Mouse (Mus musculus) embryonic facial prominence, embryonic 15.5 days (tissue): Measurements from ENCODE around the gene Pus7l. TPM values are rescaled to one million over a fixed set of nuclear protein-coding genes. Genes with fewer than 3 reads are reported as not detected.

Source experiments
- ATAC-seq: fragments of 200-750 bp; cut with Nextera tagmentation; 2 replicates; pipeline ENCODE4 v1.8.0; 2017; ENCODE audit warnings: low read depth, moderate TSS enrichment; ENCODE audit not compliant: insufficient number of reproducible peaks, low FRiP score, low TSS enrichment
- H3K27ac ChIP-seq: fragments of 300-500 bp; sonication (generic); replicated peaks from 2 replicates; pipeline ENCODE4 v1.5.1; 2015; ENCODE audit warnings: mild to moderate bottlenecking, inconsistent platforms
- H3K27me3 ChIP-seq: fragments of 300-500 bp; sonication (generic); 2 replicates; pipeline ENCODE4 v1.6.1; 2015; ENCODE audit warnings: inconsistent platforms
- H3K36me3 ChIP-seq: fragments of 300-500 bp; sonication (generic); 2 replicates; pipeline ENCODE4 v1.6.1; 2015; ENCODE audit warnings: mild to moderate bottlenecking, inconsistent platforms
- H3K4me1 ChIP-seq: fragments of 300-500 bp; sonication (generic); 2 replicates; pipeline ENCODE4 v1.6.1; 2015; ENCODE audit warnings: inconsistent platforms
- H3K4me2 ChIP-seq: fragments of 300-500 bp; sonication (generic); replicated peaks from 2 replicates; pipeline ENCODE4 v1.6.1; 2015; ENCODE audit warnings: mild to moderate bottlenecking, inconsistent platforms
- H3K4me3 ChIP-seq: fragments of 300-500 bp; sonication (generic); replicated peaks from 2 replicates; pipeline ENCODE4 v1.5.1; 2015; ENCODE audit warnings: mild to moderate bottlenecking, inconsistent platforms
- H3K9ac ChIP-seq: fragments of 300-500 bp; sonication (generic); 2 replicates; pipeline ENCODE4 v1.6.1; 2015; ENCODE audit warnings: inconsistent platforms
- H3K9me3 ChIP-seq: fragments of 300-500 bp; sonication (generic); replicated peaks from 2 replicates; pipeline ENCODE4 v1.6.1; 2016; ENCODE audit warnings: inconsistent platforms
- WGBS: fragments of 180-500 bp; shearing (Covaris S2); methylation state at CpG from one replicate; pipeline ENCODE4 v1.1.7; 2015; 5-methylcytosine and 5-hydroxymethylcytosine counted together
- polyA plus RNA-seq: library from polyadenylated mRNA; unstranded; fragments of >200 nt; fragmentation: Nextera tagmentation; extraction: Ambion mirVana; gene quantifications from 2 replicates; pipeline ENCODE4 v1.2.1, GENCODE M21; 2015

Pus7l gene
- 8.7 and 8.9 TPM in 2 replicates for polyA plus RNA-seq

GRCm38 (mm10) chr15:94543409-94544051 lies at the start of gene Pus7l, which contains the start of gene Irak4:
Gene Pus7l, minus strand, starts transcription at chr15:94543547.
Gene Irak4, plus strand, starts transcription at chr15:94543643.
- WGBS = under 1% methylated on average over 45 of the region's 45 CpGs
- ATAC-seq = peak; percentile 97
- Histone ChIP-seq H3K27ac (peak within 1 kb of the TSS; percentile 79), H3K9ac (peak within 1 kb of the TSS; percentile 59), H3K36me3 (no peaks in the 10 kb centered on the region), H3K4me1 (0 out of 2 replicates have a peak, but pooled peaks cover 5% of the 10 kb centered on the region), H3K4me2 (peak within 1 kb of the TSS; percentile 80), H3K27me3 (no peaks in the 10 kb centered on the region), H3K9me3 (no peaks in the 10 kb centered on the region), H3K4me3 (peak within 1 kb of the TSS; percentile 93)

GRCm38 (mm10) chr15:94591356-94591755 lies 48.0 kb upstream of the Pus7l start:
- Histone ChIP-seq H3K4me1 (peaks cover 4% of the 10 kb centered on the region; the same call in 1 of the 2 replicates), H3K9ac (no peak overlapping the region), H3K36me3 (0 out of 2 replicates have a peak, but pooled peaks cover under 1% of the 10 kb centered on the region), H3K4me2 (no peak overlapping the region), H3K27me3 (no peaks in the 10 kb centered on the region), H3K4me3 (no peak overlapping the region), H3K27ac (peak overlapping the region; percentile 17; the same call in 1 of the 2 replicates), H3K9me3 (no peaks in the 10 kb centered on the region)
- no peak for ATAC-seq
- 75% methylated on average over 4 of the region's 4 CpGs for WGBS

DNA sequence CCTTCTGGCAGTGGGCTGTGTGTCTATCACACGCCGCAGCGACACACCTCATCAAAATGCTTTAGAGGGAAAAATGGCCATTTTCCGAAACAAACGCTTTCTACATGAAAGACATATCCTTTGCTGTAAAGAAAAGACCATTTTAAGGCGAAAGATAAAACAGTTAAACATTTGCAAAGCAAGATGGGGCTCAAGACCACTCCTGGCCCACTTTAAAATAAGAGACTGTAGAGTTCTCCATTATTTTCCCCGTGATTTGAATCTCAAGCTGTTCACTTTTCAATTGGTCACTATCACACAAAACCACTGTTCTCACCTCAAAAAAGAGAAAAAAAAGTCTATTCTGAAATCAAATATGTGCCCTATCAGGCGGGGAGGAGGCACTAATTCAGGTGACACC lies 46.7 kb upstream of the Pus7l start:
- 0 out of 2 replicates have a peak, but pooled peaks cover 3% of the 10 kb centered on the region for H3K36me3 ChIP-seq
- H3K4me1 ChIP-seq = peaks cover 4% of the 10 kb centered on the region; the same call in 1 of the 2 replicates
- H3K9me3 ChIP-seq = no peaks in the 10 kb centered on the region
- no peak for ATAC-seq
- no peaks in the 10 kb centered on the region for H3K27me3 ChIP-seq
- H3K4me3 ChIP-seq = peak overlapping the region; percentile 98
- peak overlapping the region; percentile 58; the same call in 1 of the 2 replicates for H3K27ac ChIP-seq
- no peak overlapping the region for H3K9ac ChIP-seq
- peak overlapping the region; percentile 50 for H3K4me2 ChIP-seq
- 13% methylated on average over 8 of the region's 8 CpGs for WGBS

DNA sequence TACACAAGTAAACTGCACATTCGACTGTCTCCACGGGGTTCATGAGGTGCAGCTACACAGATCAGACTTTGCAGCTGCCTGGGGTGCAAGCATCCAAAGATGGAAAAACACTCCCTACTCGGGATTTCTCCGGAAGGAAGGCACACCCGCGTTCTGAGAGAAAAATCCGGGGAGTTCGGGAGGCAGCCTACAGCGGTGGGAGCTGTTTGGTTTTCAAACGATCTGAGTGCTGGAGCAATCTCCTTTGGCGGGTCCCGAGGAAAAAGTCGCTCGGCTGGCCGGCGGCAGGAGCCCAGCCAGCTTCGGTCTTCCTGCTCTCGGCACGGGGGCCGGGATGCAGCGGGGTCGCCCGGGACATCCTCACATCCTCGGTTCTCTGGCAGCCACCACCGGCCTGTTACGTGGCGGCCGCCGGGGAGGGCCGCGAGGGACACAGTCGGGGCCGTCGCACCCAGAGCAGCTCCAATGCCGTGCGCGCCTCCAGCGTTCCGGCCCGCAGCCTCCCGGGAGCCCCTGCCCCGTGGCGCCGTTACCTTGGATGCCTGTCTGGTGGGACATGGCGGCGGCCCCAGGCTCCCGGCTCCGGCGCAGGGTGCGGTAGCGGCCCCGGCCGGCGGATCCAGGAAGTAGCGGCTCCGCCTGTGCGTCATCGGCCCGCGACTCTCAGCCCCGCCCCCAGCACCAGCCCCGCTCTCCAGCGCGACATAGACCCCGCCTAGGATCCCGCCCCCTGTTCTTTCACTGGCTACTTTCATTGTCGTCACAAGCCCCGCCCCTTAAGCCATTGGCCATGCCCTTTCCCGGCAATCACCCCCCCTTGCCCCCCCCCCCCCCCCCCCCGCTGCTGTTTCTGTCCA lies 46.1 kb upstream of the Pus7l start, which contains the start of gene Twf1:
Gene Twf1, minus strand, starts transcription at position 671 of the 857 bp plus-strand sequence.
- Histone ChIP-seq H3K27me3 (no peaks in the 10 kb centered on the region), H3K4me3 (peak within 1 kb of the TSS; percentile 98), H3K27ac (peak within 1 kb of the TSS; percentile 79), H3K4me1 (peaks cover 4% of the 10 kb centered on the region; the same call in 1 of the 2 replicates), H3K9ac (peak within 1 kb of the TSS; percentile 95), H3K36me3 (peaks cover 9% of the 10 kb centered on the region; the same call in 1 of the 2 replicates), H3K4me2 (peak within 1 kb of the TSS; percentile 63), H3K9me3 (no peaks in the 10 kb centered on the region)
- WGBS = under 1% methylated on average over 69 of the region's 70 CpGs
- peak; percentile 98 for ATAC-seq

GRCm38 (mm10) chr15:94587826-94588715 lies 44.7 kb upstream of the Pus7l start:
- ATAC-seq = no peak
- Histone ChIP-seq H3K4me3 (peak overlapping the region; percentile 98), H3K4me1 (peaks cover 4% of the 10 kb centered on the region; the same call in 1 of the 2 replicates), H3K36me3 (peaks cover 23% of the 10 kb centered on the region), H3K27ac (no peak overlapping the region), H3K4me2 (peak overlapping the region; percentile 63), H3K27me3 (no peaks in the 10 kb centered on the region), H3K9me3 (no peaks in the 10 kb centered on the region), H3K9ac (no peak overlapping the region)
- WGBS = 74% methylated on average over 9 of the region's 9 CpGs

- ATAC-seq = no peak
- Histone ChIP-seq H3K4me2 (no peak overlapping the region), H3K9ac (no peak overlapping the region), H3K9me3 (no peaks in the 10 kb centered on the region), H3K27ac (no peak overlapping the region), H3K27me3 (no peaks in the 10 kb centered on the region), H3K4me3 (no peak overlapping the region), H3K4me1 (peaks cover 4% of the 10 kb centered on the region; the same call in 1 of the 2 replicates), H3K36me3 (peaks cover 52% of the 10 kb centered on the region)
- 86% methylated on average over 4 of the region's 4 CpGs for WGBS
Observed at GRCm38 (mm10) chr15:94584738-94585137, 41.4 kb upstream of the Pus7l start.

- 71% methylated on average over 10 of the region's 10 CpGs for WGBS
Observed at GRCm38 (mm10) chr15:94583153-94583552, 39.8 kb upstream of the Pus7l start.

GRCm38 (mm10) chr15:94582000-94582593 lies 38.8 kb upstream of the Pus7l start:
- peaks cover 64% of the 10 kb centered on the region for H3K36me3 ChIP-seq
- WGBS = 61% methylated on average over 7 of the region's 7 CpGs
- H3K4me2 ChIP-seq = no peak overlapping the region
- no peaks in the 10 kb centered on the region for H3K27me3 ChIP-seq
- H3K27ac ChIP-seq = no peak overlapping the region
- H3K9me3 ChIP-seq = no peaks in the 10 kb centered on the region
- no peak overlapping the region for H3K9ac ChIP-seq
- no peak for ATAC-seq
- H3K4me1 ChIP-seq = no peaks in the 10 kb centered on the region
- no peak overlapping the region for H3K4me3 ChIP-seq

More at GRCm38 (mm10) chr15:94583153-94583552, 39.8 kb upstream of the Pus7l start:
- Histone ChIP-seq H3K9me3 (no peaks in the 10 kb centered on the region), H3K27me3 (no peaks in the 10 kb centered on the region), H3K9ac (no peak overlapping the region), H3K4me1 (peaks cover 4% of the 10 kb centered on the region; the same call in 1 of the 2 replicates), H3K4me2 (no peak overlapping the region), H3K4me3 (no peak overlapping the region), H3K36me3 (peaks cover 61% of the 10 kb centered on the region), H3K27ac (no peak overlapping the region)
- no peak for ATAC-seq

- no peak overlapping the region for H3K4me2 ChIP-seq
- no peak overlapping the region for H3K9ac ChIP-seq
- no peak overlapping the region for H3K27ac ChIP-seq
- H3K9me3 ChIP-seq = no peaks in the 10 kb centered on the region
- H3K27me3 ChIP-seq = no peaks in the 10 kb centered on the region
- no peaks in the 10 kb centered on the region for H3K4me1 ChIP-seq
- peaks cover 11% of the 10 kb centered on the region for H3K36me3 ChIP-seq
- no peak for ATAC-seq
- no peak overlapping the region for H3K4me3 ChIP-seq
- 63% methylated on average over 4 of the region's 4 CpGs for WGBS
Observed at GRCm38 (mm10) chr15:94574566-94575268, 31.4 kb upstream of the Pus7l start.

DNA sequence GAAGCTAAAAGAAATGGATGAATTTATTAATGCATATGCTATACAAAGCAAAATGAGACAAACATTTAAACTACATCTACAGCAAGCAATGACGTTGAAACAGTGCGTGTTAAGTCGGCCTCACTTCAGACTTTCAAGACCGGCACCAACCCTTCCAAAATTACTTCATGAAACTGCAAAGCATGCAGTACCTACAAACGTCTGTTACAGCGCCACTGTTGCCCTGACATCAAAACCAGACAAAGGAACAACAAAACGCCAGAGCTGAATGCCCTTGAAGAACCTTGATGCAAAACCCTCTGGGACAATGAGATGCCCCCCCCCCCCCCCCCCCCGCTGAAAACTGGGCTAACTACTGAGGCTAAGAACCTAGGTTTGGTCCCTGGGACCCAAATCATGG lies 29.4 kb upstream of the Pus7l start:
- no peak overlapping the region for H3K4me3 ChIP-seq
- no peaks in the 10 kb centered on the region for H3K4me1 ChIP-seq
- no peaks in the 10 kb centered on the region for H3K27me3 ChIP-seq
- 72% methylated on average over 8 of the region's 8 CpGs for WGBS
- H3K4me2 ChIP-seq = no peak overlapping the region
- H3K27ac ChIP-seq = no peak overlapping the region
- H3K9ac ChIP-seq = no peak overlapping the region
- no peaks in the 10 kb centered on the region for H3K36me3 ChIP-seq
- no peak for ATAC-seq
- no peaks in the 10 kb centered on the region for H3K9me3 ChIP-seq
